Mouse (Mus musculus) left cerebral cortex, postnatal 25 days (tissue): ENCODE measurements around the gene Stra6. TPM values are rescaled to one million over a fixed set of nuclear protein-coding genes. Genes with fewer than 3 reads are reported as not detected.

ENCODE experiments used
- DNase-seq, 2 experiments: peaks; one replicate each; pipeline ENCODE4 v3.0.0; 2022; ENCODE audit warnings: low spot score in 2 of 2, mixed read lengths in 1 of 2
- intact Hi-C: fragments of 180-260 bp; cut with DNase I; formaldehyde crosslinking; loops from one replicate; pipeline ENCODE4 v1.15.1; 2025
- total RNA-seq, 2 experiments: library from RNA; stranded (reverse); gene quantifications; 2 replicates each; pipeline ENCODE4 v1.2.3; 2021

Gene Stra6
- total RNA-seq, 2 experiments from 2014 or later: 7.2 to 8.7 TPM

GRCm38 (mm10) chr9:58196610-58197567 is 133.3 kb downstream of the Stra6 start:
- intact Hi-C loops: no loop called here
- no peak for DNase-seq

- intact Hi-C loops: loop anchor here (1.0 kb wide), 1 partner anchor 22 kb away; no protein-coding TSS in a partner anchor
- DNase-seq: peak; percentile 70 to 74
Measured at GRCm38 (mm10) chr9:58197781-58198701, 134.5 kb downstream of the Stra6 start.

DNA sequence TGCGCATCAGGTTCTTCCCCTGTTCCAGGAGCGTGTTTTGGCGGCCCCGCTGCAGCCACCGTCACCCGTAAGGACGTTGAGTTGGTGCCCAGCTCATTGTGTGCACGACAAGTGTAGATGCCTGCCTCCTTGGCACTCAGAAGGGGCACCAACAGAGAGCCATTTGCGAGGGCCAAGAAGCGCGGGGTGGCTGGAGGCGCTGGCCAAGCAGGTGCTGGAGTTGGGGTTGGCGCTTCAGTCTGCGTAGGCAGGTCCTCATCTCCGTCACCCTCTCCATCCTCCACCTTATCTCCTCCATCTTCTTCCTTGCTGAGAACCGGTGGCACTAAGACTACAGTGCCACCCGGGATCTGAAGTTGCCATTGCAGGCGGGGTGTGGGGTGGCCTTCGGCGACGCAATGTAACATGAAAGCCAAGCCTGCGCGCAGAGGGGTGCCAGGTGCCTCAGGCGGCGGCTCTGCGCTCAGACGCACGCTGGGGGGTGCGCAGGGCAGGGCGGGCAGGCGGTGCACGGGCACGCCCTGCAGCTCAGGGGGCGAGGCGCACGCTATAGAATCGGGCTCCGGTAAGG is 135.3 kb downstream of the Stra6 start:
- intact Hi-C loops: loop anchor here (1.0 kb wide), 1 partner anchor 23 kb away; no protein-coding TSS in a partner anchor
- DNase-seq: peak; percentile 25 to 51

DNA sequence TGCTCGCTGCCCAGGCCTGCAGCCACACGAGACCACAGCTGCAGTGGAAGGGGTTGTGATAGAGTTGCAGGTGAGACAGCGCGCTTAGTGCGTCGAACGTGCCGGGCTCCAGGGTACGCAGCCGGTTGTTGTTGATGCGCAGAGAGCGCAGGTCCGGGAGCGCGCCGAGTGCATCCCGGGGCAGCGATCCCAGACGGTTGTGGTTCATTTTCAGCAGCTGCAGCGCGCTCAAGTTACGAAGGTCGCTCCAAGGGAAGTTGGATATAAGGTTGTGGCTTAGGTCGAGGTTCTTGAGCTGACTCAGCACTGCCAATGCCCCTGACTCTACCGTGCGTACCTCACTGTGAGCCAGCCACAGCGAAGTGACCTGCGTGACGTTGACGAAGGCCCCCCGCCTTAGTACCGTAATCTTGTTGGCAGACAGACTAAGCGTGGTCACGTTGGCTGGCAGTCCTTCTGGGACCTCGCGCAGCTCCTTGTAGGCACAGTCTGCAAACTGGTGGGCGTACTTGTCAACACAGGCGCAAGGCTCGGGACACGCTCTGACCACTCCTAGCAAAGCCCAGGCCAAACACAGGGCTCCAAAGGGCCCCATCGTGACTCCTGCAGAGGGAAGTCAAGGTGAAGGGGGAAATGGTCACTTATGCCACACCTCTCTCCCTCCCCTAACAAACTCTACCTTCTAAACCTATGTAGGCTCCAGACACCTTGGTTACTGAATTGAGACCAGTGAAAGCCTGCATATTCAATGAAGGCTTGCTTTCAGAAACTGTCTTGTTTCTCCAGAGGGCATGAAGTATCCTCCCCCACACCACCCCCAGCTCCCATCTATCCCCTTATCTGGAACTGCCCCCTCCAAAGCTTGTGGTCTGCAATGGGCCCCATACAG is 136.0 kb downstream of the Stra6 start:
- intact Hi-C loops: loop anchor here (2.0 to 10.0 kb wide), 2 partner anchors 89 to 265 kb away; no protein-coding TSS in a partner anchor
- peak; percentile 52 to 59 for DNase-seq

- peak; percentile 36 to 55 for DNase-seq
Measured at GRCm38 (mm10) chr9:58200270-58201090, 136.9 kb downstream of the Stra6 start.

DNA sequence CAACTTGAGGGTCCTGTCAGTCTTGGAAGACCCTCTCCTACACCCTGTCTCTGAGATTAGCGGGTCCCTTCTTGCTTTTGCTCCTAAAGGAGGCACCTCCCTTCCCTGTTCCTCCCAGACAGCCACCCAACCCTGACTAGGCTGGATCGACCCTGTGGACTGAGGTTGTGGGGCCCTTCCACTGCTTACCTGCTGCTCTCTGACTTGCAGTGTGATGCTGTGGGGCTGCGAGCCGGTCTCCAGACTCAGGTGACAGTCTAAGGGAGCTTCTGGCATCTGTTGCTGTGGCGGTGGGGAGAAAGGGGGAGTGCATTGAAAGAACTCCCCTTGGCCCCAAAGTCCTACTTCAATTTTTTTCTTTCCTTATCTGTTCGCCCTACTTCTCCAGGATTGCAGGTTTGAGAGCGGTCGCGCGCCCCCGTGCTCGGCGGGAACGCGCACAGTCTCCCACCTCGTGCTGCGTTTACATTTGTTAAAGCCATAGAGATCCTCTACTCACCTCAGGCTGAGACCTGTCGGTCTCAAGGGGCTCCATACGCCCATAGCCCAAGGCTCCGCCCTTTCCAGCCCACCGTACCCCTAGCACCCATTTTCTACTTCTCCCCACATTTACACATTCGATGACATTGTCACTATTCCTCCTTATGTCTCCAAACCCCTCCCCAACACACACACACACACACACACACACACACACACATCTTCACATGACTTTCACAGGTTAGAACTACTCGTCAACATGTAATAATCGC is 137.7 kb downstream of the Stra6 start:
- DNase-seq: peak; percentile 45 to 55
- intact Hi-C loops: loop anchor here (2.0 to 10.0 kb wide), 2 partner anchors 90 to 266 kb away; no protein-coding TSS in a partner anchor

More at GRCm38 (mm10) chr9:58200270-58201090, 136.9 kb downstream of the Stra6 start:
- intact Hi-C loops: loop anchor here (2.0 to 10.0 kb wide), 2 partner anchors 90 to 266 kb away; no protein-coding TSS in a partner anchor

- intact Hi-C loops: loop anchor here (1.0 to 10.0 kb wide), 3 partner anchors 91 to 267 kb away; no protein-coding TSS in a partner anchor
- peak; percentile 45 for DNase-seq
Measured at GRCm38 (mm10) chr9:58201861-58202549, 138.4 kb downstream of the Stra6 start.

DNA sequence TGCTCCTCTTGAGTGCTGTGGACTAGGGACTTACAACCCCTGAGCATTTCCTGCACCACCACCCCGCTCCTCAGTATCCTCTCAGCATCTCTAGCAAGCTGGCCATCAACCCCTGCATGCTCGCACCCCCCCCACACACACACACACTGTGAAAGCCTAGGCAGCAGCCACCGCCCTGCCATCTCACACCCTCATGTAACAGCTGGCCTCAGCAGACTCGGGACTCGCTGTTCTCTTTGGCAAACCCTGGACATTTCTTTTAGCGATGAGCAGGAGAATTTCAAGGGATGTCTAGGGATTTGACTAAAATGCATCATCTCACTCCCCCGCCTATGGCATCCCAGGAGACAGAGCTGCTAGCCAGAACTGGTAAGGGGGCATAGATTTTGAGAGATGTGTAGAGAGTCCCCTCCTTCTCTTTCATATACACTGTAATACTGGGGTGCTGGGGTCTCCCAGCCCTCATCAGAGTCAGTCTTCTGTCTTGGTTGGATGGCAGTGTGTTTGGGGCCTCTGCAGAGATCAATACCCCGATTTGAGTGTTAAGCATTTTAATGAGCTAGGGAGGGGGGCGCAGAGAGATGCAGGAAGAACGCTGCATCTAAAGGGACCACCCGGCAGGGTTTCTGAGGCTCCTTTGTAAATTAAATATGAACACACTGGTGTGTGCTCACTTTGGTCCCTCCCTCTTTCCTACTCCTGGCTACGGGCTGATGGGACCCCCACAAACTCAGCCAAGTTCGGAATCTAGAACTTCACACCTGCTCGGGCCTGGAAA is 139.3 kb downstream of the Stra6 start:
- DNase-seq: peak; percentile 64 to 89
- intact Hi-C loops: loop anchor here (1.0 to 10.0 kb wide), 3 partner anchors 116 to 268 kb away; no protein-coding TSS in a partner anchor

Other genes with a start within 250 kb of the Stra6 start
- 10 to 100 TPM in 1 of 2 experiments, 1 to 10 TPM in 1; 8.7 to 10.7 TPM for gene Arid3b, start 227.0 kb upstream of the Stra6 start, total RNA-seq
- 100 to 1,000 TPM; 103 to 113 TPM for gene Ubl7, start 152.8 kb upstream of the Stra6 start, total RNA-seq
- gene Sema7a, start 123.7 kb upstream of the Stra6 start, total RNA-seq: 100 to 1,000 TPM; 139 to 145 TPM
- 1 to 10 TPM; 3.5 to 6.7 TPM for gene Cyp11a1, start 57.4 kb upstream of the Stra6 start, total RNA-seq
- 1 to 10 TPM in 1 of 2 experiments, under 1 TPM in 1; 0.55 to 1.1 TPM for gene Ccdc33, start 55.0 kb downstream of the Stra6 start, total RNA-seq
- gene Islr, start 140.5 kb downstream of the Stra6 start, total RNA-seq: 10 to 100 TPM; 14.9 to 15.2 TPM
- gene Islr2, start 140.5 kb downstream of the Stra6 start, total RNA-seq: 10 to 100 TPM; 72.2 to 76.7 TPM
- 10 to 100 TPM; 13.0 to 18.2 TPM for gene Pml, start 186.0 kb downstream of the Stra6 start, total RNA-seq
- 10 to 100 TPM; 64.3 to 71.4 TPM for gene Stoml1, start 189.4 kb downstream of the Stra6 start, total RNA-seq
- gene Loxl1, start 249.4 kb downstream of the Stra6 start, total RNA-seq: 1 to 10 TPM; 2.0 to 2.6 TPM